Mouse (Mus musculus) erythroblast, embryonic 14.5 days (primary cell): ENCODE data around the gene S100a1.

Experiments
- GATA1 ChIP-seq: IDR thresholded peaks from 2 replicates; pipeline ENCODE4 v1.6.1; 2012; ENCODE audit warnings: low read length, inconsistent platforms, mixed read lengths
- TAL1 ChIP-seq: IDR thresholded peaks from 3 replicates; pipeline ENCODE4 v1.6.1; 2012; ENCODE audit warnings: low read length, inconsistent platforms, mixed read lengths

DNA sequence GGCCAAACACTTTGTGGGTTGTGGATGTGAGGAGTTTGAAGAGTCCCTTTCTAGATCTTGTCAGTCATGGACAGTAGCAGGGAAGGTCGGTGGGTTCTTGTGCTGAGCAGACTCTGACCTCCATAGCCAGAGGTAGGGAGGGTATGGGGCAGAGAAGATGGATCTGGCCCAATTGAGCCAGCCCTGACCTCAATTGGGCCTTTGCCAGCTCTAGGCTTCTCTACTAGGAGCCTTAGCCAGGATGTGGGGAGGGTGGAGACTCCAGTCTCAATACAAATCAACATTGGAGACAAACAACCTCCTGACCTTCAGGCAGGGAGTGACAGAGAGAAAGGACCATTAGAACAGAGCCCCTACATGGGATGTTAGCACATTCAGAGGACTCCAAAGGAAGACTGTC, 1.1 kb upstream of the S100a1 start:
- no peak for TF ChIP-seq GATA1
- TF ChIP-seq TAL1: no peak
